Mouse (Mus musculus) lung, postnatal 14 days (tissue): ENCODE data around the gene Usp24.

Source experiments
- DNase-seq: peaks from one replicate; pipeline ENCODE4 v3.0.0; 2021

The Usp24 gene

DNA sequence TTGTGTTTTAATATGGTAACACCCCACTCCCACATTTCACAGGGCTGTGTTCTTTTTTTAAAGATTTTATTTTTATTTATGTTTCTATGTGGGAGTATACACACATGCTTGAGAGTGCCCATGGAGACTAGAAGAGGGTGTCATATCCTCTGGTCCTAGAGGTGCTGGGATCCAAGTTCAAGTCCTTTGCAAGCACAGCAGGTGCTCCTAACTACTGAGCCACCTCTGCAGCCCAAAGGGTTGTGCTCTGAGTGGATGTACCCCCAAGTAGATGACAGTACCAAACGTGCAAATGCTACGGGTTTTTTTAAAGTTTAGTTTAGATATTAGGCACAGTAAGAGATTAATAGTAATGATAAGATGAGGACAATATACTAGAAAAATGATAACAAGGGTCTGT, 119.4 kb downstream of the Usp24 start:
- no peak for DNase-seq

DNA sequence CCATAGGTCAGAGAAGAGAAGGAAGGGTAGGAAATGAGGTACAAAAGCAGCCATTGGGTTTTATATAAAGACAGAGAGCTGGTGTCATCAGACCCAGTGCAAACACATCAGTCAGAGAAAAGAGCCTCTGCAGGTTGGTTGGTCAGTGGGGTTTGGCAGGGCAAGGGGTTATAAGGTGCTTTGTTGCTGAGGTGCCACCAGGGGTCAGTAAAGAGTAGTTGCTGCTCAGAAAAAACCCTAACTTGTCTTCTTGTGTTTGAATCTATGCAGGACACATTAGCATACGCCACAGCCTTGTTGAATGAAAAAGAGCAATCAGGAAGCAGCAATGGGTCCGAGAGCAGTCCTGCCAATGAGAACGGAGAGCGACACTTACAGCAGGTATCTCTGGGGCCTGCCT, 120.5 kb downstream of the Usp24 start:
- DNase-seq, result peak; percentile 18

DNA sequence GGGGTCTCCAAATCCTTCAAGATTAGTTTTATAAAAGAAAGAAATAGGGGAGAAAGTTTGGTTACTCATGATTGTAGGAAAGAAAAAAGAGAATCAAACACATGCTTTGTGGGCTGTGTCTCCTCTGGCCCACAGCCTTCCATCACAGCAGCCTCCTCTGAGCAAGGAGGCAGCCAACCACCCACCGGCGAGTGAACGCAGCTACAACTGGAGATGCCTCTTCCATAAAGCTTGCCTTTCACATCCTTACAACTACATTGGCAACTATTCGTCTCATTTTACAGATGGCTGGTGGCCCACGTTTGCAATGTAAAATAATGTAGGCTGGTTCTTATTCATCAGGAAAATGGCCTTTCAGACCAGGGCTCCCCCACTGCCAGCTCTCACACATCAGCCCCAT, 121.2 kb downstream of the Usp24 start:
- DNase-seq, result no peak

DNA sequence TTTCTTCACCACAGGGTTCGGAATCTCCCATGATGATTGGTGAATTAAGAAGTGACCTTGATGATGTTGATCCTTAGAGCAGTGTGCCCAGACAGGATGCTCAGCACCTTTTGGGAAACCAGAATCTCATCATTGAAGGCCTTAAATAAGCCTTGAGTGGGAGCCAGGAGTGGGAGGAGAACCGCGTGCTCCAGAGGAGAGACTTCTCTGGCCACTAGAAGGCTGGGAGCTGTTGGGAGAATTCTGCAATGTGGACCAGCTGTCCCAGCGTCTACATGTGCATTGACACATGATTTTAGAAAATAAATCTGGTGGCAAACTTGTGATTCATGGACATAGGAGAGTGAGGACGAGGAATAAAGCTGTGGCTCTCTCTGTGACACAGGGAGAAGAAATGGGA, 122.8 kb downstream of the Usp24 start:
- DNase-seq, result no peak

DNA sequence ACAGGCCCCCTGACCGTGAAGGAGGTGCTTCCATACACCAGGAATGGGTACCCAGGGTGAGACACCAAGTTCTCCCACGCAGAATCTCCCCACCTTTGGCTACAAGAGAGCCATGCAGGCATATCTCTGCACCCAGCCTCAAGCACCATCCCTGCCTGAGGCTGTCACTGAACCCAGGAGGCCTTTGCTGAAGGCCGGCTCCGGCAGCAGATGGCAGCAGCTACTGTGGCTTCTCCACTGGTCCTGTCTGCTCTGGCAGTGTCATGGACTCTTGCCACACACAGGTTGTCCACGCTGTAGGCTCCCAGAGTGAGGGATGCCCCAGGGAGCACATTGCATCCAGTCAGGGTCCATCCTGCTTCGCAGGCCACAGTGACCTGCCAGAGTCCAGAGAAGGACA, 127.2 kb downstream of the Usp24 start:
- no peak for DNase-seq

DNA sequence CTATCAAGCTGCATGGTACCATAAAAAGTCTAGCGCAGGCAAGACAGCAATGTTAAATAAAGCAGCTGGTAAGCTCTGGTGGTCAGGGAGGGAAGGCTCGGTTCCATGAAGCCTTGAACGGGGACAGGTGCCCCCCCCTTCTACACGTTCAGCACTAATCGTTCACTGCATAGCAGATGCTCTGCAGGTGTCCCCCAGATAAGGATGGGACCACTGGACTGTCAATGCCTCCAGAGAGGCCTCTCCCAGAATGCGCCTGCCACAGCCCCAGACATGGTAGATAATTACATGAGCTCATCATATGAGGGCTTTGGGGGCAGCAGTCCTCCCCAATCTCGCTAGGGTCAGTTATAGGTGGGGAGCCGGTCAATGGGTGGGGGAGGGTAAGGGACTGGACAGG, 133.3 kb downstream of the Usp24 start:
- no peak for DNase-seq

DNA sequence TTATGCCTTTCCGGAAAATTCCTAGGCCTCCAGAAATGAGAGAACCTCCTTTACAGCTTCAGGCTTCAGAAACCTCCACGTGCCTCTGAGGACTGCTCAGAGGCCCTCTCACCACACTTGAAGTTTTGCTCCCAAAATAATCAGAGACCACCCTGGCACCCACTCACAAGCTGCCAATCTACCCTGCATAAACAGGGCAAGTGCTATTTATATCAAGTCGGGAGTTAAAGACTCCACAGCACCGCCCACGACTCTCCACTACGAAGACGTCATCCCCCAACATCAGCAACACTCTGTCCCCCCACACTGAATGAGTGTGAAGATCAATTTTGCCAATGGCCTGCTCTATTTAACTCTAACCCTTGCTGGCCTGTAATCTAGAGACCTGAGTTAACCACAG, 136.4 kb downstream of the Usp24 start:
- no peak for DNase-seq

DNA sequence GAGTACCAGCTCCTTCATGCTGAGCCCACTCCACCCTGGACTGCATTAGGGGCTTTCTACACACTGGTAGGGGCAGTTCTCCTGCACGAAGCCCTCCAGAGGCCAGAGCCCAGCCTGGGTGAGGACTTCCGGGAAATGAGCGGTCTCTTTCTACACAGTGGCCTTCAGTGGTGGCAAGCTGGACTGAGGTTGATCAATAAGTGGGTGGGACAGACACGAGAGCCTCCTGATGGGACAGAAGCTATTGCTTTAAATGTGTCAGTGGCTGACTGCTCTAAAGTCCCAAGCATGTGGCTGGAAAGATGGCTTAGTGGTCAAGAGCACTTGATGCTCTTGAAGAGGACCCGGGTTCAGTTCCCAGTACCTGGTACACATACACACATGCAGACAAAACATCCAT, 137.1 kb downstream of the Usp24 start:
- DNase-seq, result no peak

DNA sequence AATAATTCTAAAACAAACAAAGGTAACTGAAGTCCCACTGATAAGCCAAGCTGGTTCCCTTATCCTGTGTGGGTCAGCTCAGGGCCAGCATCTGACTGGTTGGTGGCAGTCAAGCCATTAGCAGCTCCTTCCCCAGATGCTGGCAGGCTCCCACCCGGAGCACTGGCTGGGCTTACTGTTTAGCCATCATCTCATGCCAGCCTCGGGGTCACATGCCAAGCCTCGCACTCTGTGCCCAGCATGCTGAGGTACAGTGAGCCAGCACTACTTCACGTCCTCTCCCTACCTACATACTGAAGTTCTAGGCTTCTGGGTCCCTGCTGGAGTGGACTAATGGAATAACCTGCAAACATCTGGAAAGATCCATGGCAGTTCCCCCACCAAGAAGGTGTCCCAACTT, 137.5 kb downstream of the Usp24 start:
- DNase-seq, result no peak

DNA sequence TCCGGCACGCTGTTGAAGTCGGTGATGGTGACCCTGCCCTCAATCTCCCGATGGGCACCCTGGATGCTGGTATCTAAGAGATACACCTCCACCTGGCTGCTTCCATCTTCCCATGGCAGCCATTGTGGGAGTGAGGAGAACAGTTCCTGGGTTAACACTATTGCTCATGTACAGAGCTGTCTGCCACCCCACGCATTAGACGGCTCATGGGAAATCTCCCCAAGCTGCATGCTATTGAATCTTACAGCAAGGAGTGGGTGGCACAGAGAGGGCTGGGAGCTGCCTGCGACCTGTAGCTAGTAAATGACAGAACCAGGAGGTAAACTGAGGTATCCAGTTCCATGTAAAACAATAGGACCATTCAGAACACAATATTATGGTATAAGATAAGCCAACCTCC, 138.5 kb downstream of the Usp24 start:
- no peak for DNase-seq

DNA sequence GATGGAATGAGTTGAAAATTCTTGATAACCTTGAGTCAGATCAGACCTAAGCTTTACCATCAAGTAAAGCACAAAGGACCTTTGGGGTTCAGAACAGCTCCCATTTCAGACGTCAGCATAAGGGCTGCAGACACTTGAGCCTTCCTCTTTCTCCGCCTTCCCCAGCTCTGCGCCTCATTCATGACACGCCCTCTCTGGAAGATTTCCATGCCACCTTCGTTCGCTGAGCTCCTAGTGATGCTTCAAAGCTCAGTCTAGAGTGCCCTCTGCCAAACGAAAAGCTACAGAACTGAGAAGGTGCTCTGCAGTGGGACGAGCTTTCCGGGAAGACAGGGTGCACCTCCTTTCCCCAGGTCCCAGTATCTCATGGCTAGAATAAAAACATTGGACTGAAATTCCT, 146.0 kb downstream of the Usp24 start:
- no peak for DNase-seq

DNA sequence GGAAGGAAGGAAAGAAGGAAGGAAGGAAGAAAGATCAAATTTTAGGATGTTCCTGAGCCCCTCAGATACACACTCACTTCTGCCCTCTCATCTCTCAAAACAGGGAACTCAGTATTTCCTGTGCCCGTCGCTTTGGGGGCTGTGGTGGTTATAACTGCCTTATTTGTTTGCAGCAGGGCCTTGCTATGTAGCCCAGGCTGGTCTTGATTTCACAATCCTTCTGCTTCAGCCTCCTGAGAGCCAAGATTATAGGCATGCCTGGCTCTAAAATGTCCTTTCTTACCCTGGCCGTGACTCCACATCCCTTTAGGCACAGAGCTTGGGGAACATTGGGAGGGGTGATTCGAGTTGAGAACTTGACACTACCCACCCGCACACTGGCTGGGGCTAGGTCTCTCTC, 146.5 kb downstream of the Usp24 start:
- DNase-seq, result no peak

DNA sequence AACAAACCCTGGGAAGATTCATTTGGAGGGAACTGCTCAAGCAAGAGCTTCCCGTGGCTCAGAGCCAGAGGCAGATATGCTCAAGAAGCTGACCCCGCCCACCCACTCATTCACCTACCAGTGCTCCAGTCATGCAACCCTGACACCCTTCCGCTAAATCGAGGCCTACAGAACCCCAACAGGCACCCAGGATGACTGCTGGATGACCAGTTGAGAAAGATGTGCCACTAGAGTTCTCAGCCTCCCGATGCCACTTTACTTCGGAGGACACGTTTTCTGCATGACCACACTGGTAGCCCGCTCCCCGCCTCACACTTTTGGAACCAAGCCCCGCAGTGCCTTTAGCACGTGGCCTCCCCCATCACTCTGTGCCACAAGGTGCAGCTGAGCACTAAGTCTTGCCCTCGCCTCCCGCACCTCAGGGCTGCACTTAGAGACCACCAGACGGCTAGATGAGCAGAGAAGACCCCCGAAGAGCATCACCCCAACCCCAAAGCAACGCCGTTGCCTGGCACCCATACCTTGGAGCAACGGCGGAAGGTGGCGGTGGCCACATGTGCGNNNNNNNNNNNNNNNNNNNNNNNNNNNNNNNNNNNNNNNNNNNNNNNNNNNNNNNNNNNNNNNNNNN, 147.3 kb downstream of the Usp24 start:
- no peak for DNase-seq

DNA sequence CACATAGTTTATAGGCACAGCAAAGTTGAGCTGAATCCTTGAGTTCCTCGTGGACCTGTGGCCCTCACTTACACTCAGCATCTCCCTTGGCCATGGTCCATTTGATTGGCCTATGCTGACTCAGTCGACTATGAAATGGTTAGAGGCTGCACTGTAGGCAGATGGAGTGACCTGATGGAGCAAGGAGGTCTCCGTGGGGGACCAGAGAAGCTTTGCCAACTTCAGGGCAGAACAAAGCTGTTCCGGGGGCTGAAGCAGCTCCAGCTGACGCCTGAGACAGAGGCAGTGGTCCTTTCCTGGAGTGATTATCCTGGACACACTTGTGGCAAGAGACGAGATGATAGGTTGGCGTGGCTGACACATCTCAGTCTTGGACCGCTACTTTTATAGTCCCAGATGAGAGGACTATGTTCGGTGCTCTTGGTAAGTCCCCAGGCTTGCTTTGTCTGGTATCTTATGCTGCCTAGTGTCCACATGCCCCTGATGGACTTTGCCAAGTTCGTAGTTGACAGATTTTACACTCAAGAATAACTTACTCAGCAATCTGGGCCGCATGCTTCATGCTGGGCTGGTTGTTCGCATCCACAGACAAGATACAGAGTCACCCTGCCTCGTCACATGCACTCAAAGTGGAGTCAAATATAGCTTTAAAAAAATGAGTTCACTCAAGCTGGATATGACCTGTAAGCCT, 151.6 kb downstream of the Usp24 start:
- no peak for DNase-seq

DNA sequence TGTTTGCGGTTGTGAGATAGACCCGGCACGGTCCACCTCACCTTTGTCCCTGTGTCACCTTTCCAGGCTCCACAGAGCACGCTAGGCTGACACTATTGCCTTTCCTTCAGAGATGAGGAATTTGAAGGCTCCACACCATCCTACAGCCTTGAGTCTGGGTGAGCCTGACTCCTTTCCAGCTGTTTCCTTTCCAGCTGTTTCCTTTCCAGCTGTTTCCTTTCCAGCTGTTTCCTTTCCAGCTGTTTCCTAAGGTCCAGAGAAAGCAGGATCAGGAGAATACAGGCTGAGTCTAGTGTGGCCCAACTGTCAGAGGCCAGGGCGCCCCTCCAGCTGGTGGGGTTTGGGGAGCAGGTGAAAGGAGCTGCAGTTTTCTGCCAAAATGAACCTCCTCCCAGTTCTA, 154.9 kb downstream of the Usp24 start:
- no peak for DNase-seq

DNA sequence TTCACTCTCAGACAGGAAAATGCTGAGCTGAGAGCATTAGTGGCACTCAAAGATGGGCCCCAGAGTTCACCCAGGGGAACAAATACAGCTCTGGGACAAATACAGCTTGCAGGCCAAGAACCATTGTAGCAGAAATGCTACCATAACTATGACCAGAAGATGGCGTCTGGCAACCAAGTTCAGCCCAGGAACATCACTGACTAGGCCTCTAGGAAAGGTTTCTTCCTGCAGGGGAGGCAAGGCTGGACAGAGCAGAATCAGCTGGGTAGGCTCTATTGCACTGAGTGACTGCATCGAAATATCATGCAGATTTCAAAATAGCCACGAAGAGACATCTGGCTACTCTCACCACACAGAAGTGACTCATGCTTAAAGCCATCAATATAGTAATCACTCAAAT, 156.3 kb downstream of the Usp24 start:
- peak; percentile 67 for DNase-seq

DNA sequence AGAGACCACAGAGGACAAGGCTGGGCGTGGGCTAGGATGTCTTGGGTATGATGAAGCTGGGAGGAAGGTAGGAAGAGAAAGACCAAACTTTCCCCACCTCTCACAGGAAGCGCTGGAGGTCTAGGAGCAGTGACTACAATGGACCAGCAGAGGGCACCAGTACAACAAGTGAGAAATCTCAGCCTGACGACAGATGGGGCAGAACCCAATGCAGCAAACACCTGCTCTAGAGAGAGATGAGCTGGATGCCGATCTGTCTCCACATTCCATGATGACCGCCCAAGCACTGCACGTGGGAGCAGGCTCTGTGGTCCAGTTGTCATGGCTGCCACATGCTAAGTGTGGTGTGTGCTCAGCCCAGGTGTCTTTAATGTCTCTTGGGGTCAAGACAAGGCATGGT, 158.2 kb downstream of the Usp24 start:
- DNase-seq, result peak; percentile 60

DNA sequence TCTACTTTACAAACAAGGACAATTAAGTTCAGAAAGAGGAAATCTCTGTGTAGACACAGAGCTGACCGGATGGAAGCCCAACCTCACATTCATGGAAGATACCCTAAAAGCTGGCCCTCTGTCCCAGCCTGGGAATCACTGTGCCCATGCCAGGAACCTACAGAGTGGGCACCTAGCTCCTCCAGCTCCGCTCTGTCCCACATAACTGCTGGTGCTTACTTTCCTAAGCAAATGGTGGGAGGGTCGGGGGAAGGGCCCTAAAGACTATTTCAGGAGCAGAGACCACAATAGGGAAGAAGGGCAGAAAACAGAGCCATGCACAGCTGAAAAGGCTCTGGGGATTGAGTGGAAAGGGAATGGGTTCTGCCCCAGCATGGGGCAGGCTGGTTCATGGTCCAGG, 164.5 kb downstream of the Usp24 start:
- DNase-seq, result no peak

DNA sequence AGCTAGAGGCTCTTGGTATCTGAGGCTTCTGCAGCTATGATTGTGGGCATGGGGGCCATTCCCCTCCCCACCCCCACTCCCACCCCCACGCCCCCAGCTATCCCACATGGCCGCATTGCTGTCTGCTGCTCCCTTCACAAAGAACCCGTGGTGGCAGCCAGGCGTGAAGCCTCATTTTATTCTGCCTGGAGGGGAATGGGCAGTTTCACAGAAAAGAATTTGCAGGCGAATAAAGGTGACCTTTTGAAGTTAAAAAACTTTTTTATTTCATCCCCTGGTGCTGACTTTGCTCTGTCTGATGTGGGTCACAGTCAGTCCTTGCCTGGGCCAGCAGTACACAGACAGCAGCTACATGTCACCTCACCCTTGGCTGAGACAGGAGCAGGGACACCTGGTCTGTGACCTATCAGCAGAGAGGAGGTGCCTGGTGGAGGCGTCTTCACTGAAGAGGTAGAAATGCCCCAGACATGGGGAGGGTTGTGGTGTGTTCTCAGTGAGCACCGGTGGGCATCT, 167.3 kb downstream of the Usp24 start:
- no peak for DNase-seq

DNA sequence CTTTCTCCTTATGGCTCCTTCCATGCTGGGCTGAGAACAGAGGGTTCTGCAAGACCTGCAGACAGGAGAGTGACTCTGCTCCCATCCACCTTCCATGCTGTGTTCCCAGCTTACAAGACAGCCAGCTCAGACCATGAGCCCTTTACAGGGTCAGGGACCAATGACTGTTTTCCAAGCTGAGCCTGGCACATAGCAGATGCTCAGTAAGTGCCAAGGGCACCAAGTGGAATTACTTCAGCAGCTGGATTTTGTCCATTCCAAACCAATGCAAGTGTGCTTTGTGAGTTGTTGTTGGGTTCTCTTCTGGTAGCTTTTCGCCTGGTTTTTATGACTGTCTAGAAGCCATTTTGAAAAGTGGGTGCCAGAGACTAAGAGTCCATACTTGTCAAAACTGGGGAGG, 167.8 kb downstream of the Usp24 start:
- DNase-seq, result no peak

DNA sequence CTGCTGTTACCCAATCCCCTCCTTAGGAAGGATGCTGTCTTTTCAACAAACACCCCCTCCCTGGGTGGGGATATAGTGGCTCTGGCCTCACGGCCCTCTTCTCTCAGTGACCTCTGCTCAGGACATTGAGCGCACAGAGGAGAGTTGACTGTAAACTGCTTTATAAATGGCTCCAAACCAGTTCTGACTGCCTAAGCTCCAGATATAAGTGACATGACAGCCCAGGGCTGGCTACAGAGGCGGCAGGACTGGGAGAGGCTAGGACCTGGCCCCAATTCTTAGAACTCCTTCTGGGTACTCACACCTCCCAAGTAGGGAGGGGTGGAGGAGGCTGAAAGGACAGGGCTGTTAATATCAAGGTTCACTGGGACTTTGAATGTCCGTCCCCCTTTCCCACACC, 174.6 kb downstream of the Usp24 start:
- DNase-seq, result no peak
